Mouse (Mus musculus) hindbrain, embryonic 15.5 days (tissue): Measurements from ENCODE around the gene Cnnm2. TPM values are rescaled to one million over a fixed set of nuclear protein-coding genes. Genes with fewer than 3 reads are reported as not detected.
"Not testable (repeated sequence)": the region's sequence is repeated elsewhere in the genome, so short reads cannot be mapped to it uniquely, and the experiment has no call there.

Experiments used
- ATAC-seq: fragments of 200-750 bp; cut with Nextera tagmentation; 2 replicates; pipeline ENCODE4 v1.8.0; 2017; ENCODE audit warnings: low read depth, moderate number of reproducible peaks, moderate TSS enrichment; ENCODE audit not compliant: low FRiP score
- H3K27ac ChIP-seq: fragments of 300-500 bp; sonication (generic); replicated peaks from 2 replicates; pipeline ENCODE4 v1.5.1; 2015; ENCODE audit warnings: mild to moderate bottlenecking, inconsistent platforms
- H3K27me3 ChIP-seq: fragments of 300-500 bp; sonication (generic); 2 replicates; pipeline ENCODE4 v1.6.1; 2015; ENCODE audit warnings: control low read depth, inconsistent platforms
- H3K36me3 ChIP-seq: fragments of 300-500 bp; sonication (generic); 2 replicates; pipeline ENCODE4 v1.6.1; 2015; ENCODE audit warnings: control low read depth, inconsistent platforms
- H3K4me1 ChIP-seq: fragments of 300-500 bp; sonication (generic); replicated peaks from 2 replicates; pipeline ENCODE4 v1.6.1; 2015; ENCODE audit warnings: control low read depth, inconsistent platforms
- H3K4me2 ChIP-seq: fragments of 300-500 bp; sonication (generic); 2 replicates; pipeline ENCODE4 v1.6.1; 2015; ENCODE audit warnings: moderate library complexity, mild to moderate bottlenecking, inconsistent platforms
- H3K4me3 ChIP-seq: fragments of 300-500 bp; sonication (generic); 2 replicates; pipeline ENCODE4 v1.5.1; 2015; ENCODE audit warnings: mild to moderate bottlenecking, inconsistent platforms
- H3K9ac ChIP-seq: fragments of 300-500 bp; sonication (generic); 2 replicates; pipeline ENCODE4 v1.6.1; 2015; ENCODE audit warnings: inconsistent platforms
- H3K9me3 ChIP-seq: fragments of 300-500 bp; sonication (generic); 2 replicates; pipeline ENCODE4 v1.6.1; 2016; ENCODE audit warnings: control low read depth, inconsistent platforms
- WGBS: fragments of 180-500 bp; shearing (Covaris S2); methylation state at CpG from one replicate; pipeline ENCODE4 v1.1.7; 2015; 5-methylcytosine and 5-hydroxymethylcytosine counted together
- polyA plus RNA-seq: library from polyadenylated mRNA; unstranded; fragments of >200 nt; fragmentation: Nextera tagmentation; extraction: Ambion mirVana; gene quantifications from 2 replicates; pipeline ENCODE4 v1.2.1, GENCODE M21; 2015

The Cnnm2 gene
- 8.6 and 9.4 TPM in 2 replicates for polyA plus RNA-seq

DNA sequence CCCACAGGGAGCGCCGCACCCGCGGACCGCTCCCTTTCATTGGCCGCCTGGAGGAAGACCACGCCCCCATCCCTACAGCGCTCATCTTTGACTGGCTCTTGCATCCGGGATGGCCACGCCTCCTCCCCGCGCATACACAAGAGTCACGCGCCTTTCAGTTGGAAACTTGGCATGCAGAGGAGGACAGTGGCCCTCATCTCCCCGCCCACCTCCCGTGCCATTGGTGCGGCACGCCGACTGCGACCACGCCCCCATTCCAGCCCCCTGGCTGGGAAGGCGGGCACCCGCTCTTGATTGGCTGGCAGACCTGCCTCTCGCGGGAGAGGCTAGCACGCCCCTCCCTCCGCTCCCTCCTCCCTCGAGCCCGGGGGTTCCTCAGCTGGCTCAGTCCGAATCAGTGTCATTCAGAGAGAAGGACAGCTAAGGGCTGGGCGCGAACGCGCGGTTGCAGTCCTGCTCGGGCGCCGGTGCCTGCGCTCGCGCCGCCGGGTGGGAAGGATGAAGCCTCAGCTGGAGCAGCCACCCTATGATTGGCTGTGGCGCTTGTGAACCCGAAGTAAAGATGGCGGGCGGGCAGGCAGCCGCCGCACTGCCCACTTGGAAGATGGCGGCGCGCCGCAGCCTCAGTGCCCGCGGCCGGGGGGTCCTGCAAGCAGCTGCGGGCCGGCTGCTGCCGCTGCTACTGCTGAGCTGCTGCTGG, at the start of gene Cnnm2:
Gene Cnnm2 (plus strand): TSS at position 350 of the 700 bp plus-strand sequence.
- Histone ChIP-seq H3K9ac (peak within 1 kb of the TSS; percentile 73), H3K4me2 (peak within 1 kb of the TSS; percentile 98), H3K27me3 (0 out of 2 replicates have a peak, but pooled peaks cover 2% of the 10 kb centered on the region), H3K9me3 (no peaks in the 10 kb centered on the region), H3K4me1 (peaks cover 36% of the 10 kb centered on the region), H3K4me3 (peak within 1 kb of the TSS; percentile 86), H3K27ac (peak within 1 kb of the TSS; percentile 91), H3K36me3 (no peaks in the 10 kb centered on the region)
- under 1% methylated on average over 59 of the region's 59 CpGs for WGBS
- ATAC-seq: peak; percentile 98

DNA sequence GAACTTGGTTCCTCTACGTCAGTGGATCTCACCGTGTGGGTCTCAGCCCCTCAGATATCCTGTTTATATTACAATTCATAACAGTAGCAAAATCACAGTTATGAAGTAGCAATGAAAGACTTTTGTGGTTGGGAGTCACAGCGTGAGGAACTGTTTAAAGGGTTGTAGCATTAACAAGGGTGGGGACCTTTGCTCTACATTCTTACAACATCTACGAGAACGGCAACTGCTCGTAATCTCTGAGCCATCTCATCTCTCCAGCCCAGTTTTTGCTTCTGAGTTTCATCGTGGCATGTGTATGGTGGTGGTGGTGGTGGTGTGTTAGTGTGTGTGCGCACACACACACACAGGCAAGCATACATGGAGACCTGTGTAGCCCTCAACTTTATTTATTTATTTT, 47.2 kb upstream of the Cnnm2 start:
- H3K4me3 ChIP-seq: no peak overlapping the region
- no peak for ATAC-seq
- WGBS: 93% methylated on average over 8 of the region's 8 CpGs

DNA sequence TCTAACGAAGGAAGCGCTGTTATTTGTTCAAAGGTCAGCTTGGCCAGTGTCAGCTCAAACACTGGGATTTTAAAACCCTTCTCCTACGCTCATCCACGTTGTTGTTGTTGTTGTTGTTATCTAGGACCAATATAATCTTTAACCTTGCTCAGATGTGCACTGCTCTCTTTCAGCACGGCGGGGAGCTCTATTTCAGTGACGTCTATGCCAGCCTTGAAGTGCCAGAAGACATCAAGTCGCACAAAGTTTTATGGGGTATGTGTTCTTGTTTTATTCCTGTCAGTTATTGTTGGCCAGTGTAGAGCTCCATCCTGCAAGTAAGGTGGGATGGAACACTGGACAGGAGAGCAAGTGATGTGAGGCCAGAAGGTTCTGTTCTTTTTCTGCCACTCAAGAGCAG, 46.4 kb upstream of the Cnnm2 start:
- Histone ChIP-seq H3K27ac (no peak overlapping the region), H3K9ac (no peak overlapping the region), H3K36me3 (peaks cover 4% of the 10 kb centered on the region), H3K27me3 (no peaks in the 10 kb centered on the region), H3K9me3 (no peaks in the 10 kb centered on the region), H3K4me1 (no peaks in the 10 kb centered on the region), H3K4me2 (no peak overlapping the region), H3K4me3 (no peak overlapping the region)
- ATAC-seq: no peak
- 89% methylated on average over 8 of the region's 8 CpGs for WGBS

More for the DNA sequence above, 47.2 kb upstream of the Cnnm2 start:
- no peak overlapping the region for H3K9ac ChIP-seq
- no peaks in the 10 kb centered on the region for H3K27me3 ChIP-seq
- H3K4me1 ChIP-seq: no peaks in the 10 kb centered on the region
- peaks cover 4% of the 10 kb centered on the region for H3K36me3 ChIP-seq
- H3K27ac ChIP-seq: no peak overlapping the region
- no peaks in the 10 kb centered on the region for H3K9me3 ChIP-seq
- no peak overlapping the region for H3K4me2 ChIP-seq

DNA sequence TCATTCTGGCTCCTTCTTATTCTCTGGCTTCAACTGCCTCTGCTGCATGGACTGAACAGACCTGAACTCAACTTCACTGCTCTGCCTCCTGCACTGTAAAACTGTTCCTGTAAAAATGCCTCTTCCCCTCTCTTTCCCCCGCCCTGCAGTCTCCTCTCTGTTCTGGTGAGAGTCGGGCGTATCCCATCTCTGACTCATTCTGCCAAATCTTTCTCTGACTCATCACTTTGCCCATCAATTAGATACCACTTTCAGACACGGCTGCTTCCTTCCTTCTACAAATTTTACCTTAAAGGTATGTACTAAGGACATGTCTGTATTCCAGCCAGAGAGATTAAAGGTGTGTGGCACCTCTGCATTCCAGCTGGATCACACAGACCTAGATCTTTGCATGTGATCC, 43.2 kb upstream of the Cnnm2 start:
- H3K36me3 ChIP-seq: peaks cover 4% of the 10 kb centered on the region
- H3K4me1 ChIP-seq: no peaks in the 10 kb centered on the region
- no peak for ATAC-seq
- H3K27ac ChIP-seq: no peak overlapping the region
- H3K27me3 ChIP-seq: no peaks in the 10 kb centered on the region
- no peak overlapping the region for H3K4me2 ChIP-seq
- H3K9ac ChIP-seq: no peak overlapping the region
- no peaks in the 10 kb centered on the region for H3K9me3 ChIP-seq
- H3K4me3 ChIP-seq: no peak overlapping the region
- 90% methylated on average over 4 of the region's 4 CpGs for WGBS

DNA sequence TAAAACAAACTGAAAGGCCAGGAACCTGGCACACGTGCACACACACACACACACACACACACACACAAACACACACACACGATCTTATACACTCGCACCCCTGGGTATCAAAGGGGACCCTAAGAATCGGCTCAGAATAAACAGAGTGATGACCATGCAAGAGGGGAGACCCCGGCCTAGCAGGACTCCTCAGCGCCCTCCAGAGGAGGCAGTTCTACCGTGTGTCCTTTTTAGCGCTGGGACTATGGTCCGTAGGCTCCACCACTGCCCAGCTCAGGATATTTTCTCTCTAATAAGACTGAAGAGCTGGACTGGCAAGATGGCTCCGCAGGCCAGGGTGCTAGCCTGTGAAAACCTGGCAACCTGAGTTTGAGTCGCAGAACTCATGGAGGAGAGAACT, 37.0 kb upstream of the Cnnm2 start:
- WGBS: 72% methylated on average over 11 of the region's 11 CpGs
- Histone ChIP-seq H3K4me1 (0 out of 2 replicates have a peak, but pooled peaks cover 4% of the 10 kb centered on the region), H3K27me3 (no peaks in the 10 kb centered on the region), H3K36me3 (0 out of 2 replicates have a peak, but pooled peaks cover 4% of the 10 kb centered on the region), H3K4me2 (no peak overlapping the region), H3K9me3 (no peaks in the 10 kb centered on the region), H3K27ac (no peak overlapping the region), H3K4me3 (no peak overlapping the region), H3K9ac (no peak overlapping the region)
- ATAC-seq: no peak

- Histone ChIP-seq H3K9ac (no peak overlapping the region), H3K27me3 (no peaks in the 10 kb centered on the region), H3K36me3 (0 out of 2 replicates have a peak, but pooled peaks cover 4% of the 10 kb centered on the region), H3K4me3 (no peak overlapping the region), H3K4me1 (0 out of 2 replicates have a peak, but pooled peaks cover 4% of the 10 kb centered on the region), H3K4me2 (no peak overlapping the region), H3K9me3 (no peaks in the 10 kb centered on the region), H3K27ac (no peak overlapping the region)
- no peak for ATAC-seq
- WGBS: 97% methylated on average over 8 of the region's 8 CpGs
Measured at GRCm38 (mm10) chr19:46726142-46726541, 35.3 kb upstream of the Cnnm2 start.

DNA sequence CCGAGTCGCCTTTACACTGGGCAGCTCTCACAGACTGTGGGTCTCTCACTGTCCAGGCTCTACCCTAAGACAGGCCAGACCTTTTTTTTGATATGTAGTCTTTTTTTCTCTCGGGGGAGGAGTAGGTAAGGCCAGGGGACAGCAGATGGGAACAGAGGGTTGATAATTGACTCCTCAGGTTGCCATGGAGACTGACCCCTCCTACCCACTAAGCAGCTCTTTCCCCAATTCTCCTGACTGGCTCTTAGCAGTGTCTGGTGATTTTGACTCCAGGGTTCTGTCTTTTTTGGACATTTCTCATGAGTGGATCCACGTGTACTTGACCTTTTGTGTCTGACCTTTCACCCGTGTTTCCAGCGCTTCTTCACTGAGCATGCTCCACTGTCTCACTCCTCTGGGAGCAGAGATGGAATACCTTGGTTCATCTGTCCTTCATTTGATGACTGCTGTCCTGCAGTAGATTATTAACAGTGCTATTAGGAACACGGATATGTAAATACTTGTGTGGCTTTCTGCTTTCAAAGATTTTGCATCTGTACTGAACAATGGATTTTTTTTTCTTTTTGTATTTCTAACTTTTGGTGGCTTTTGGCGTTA, 34.2 kb upstream of the Cnnm2 start:
- Histone ChIP-seq H3K4me3 (no peak overlapping the region), H3K27ac (no peak overlapping the region), H3K9me3 (no peaks in the 10 kb centered on the region), H3K4me1 (0 out of 2 replicates have a peak, but pooled peaks cover 4% of the 10 kb centered on the region), H3K36me3 (0 out of 2 replicates have a peak, but pooled peaks cover 4% of the 10 kb centered on the region), H3K9ac (no peak overlapping the region), H3K4me2 (no peak overlapping the region), H3K27me3 (no peaks in the 10 kb centered on the region)
- WGBS: 45% methylated on average over 8 of the region's 8 CpGs
- 0 out of 2 replicates have a peak, but pooled peaks have one; percentile 30 for ATAC-seq

GRCm38 (mm10) chr19:46727945-46728540, 33.4 kb upstream of the Cnnm2 start:
- Histone ChIP-seq H3K9ac (no peak overlapping the region), H3K4me2 (no peak overlapping the region), H3K4me3 (no peak overlapping the region), H3K27ac (no peak overlapping the region), H3K27me3 (no peaks in the 10 kb centered on the region), H3K36me3 (0 out of 2 replicates have a peak, but pooled peaks cover 4% of the 10 kb centered on the region), H3K9me3 (no peaks in the 10 kb centered on the region), H3K4me1 (0 out of 2 replicates have a peak, but pooled peaks cover 4% of the 10 kb centered on the region)
- no peak for ATAC-seq
- WGBS: 79% methylated on average over 11 of the region's 11 CpGs

- 0 out of 2 replicates have a peak, but pooled peaks cover 4% of the 10 kb centered on the region for H3K4me1 ChIP-seq
- H3K9ac ChIP-seq: no peak overlapping the region
- no peaks in the 10 kb centered on the region for H3K27me3 ChIP-seq
- H3K4me2 ChIP-seq: no peak overlapping the region
- 84% methylated on average over 3 of the region's 3 CpGs for WGBS
- no peak for ATAC-seq
- H3K36me3 ChIP-seq: 0 out of 2 replicates have a peak, but pooled peaks cover 4% of the 10 kb centered on the region
- H3K4me3 ChIP-seq: no peak overlapping the region
- H3K9me3 ChIP-seq: no peaks in the 10 kb centered on the region
- no peak overlapping the region for H3K27ac ChIP-seq
Measured at GRCm38 (mm10) chr19:46728909-46729308, 32.5 kb upstream of the Cnnm2 start.

GRCm38 (mm10) chr19:46731351-46731750, 30.0 kb upstream of the Cnnm2 start:
- Histone ChIP-seq H3K4me1 (0 out of 2 replicates have a peak, but pooled peaks cover 4% of the 10 kb centered on the region), H3K9me3 (no peaks in the 10 kb centered on the region), H3K27me3 (no peaks in the 10 kb centered on the region), H3K4me3 (no peak overlapping the region), H3K27ac (no peak overlapping the region), H3K4me2 (no peak overlapping the region), H3K36me3 (0 out of 2 replicates have a peak, but pooled peaks cover under 1% of the 10 kb centered on the region), H3K9ac (no peak overlapping the region)
- no peak for ATAC-seq
- 78% methylated on average over 10 of the region's 10 CpGs for WGBS

DNA sequence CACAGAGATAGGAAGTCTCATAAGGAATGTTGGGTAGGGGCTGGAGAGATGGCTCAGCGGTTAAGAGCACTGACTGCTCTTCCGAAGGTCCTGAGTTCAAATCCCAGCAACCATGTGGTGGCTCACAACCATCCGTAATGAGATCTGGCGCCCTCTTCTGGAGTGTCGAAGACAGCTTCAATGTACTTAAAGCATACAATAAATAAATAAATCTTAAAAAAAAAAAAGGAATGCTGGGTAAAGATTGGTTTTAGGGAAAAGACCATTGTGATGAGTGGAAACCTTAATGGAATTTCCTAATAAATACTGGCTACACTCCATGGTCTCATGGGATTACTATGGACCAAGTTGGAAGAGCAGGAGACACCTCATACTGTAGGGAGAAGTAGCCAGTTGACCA, 28.7 kb upstream of the Cnnm2 start:
- H3K4me2 ChIP-seq, H3K4me3 ChIP-seq, H3K9ac ChIP-seq, ATAC-seq, H3K36me3 ChIP-seq, H3K9me3 ChIP-seq, H3K27me3 ChIP-seq, H3K4me1 ChIP-seq, H3K27ac ChIP-seq: not testable (repeated sequence)
- whole genome bisulfite sequencing: 90% methylated on average over 5 of the region's 5 CpGs

GRCm38 (mm10) chr19:46733626-46734025, 27.8 kb upstream of the Cnnm2 start:
- Histone ChIP-seq H3K9me3 (no peaks in the 10 kb centered on the region), H3K27ac (no peak overlapping the region), H3K27me3 (no peaks in the 10 kb centered on the region), H3K4me2 (no peak overlapping the region), H3K4me3 (no peak overlapping the region), H3K36me3 (no peaks in the 10 kb centered on the region), H3K4me1 (no peaks in the 10 kb centered on the region), H3K9ac (no peak overlapping the region)
- no peak for ATAC-seq
- 91% methylated on average over 7 of the region's 7 CpGs for WGBS
